Mouse (Mus musculus): ENCODE results near the gene Izumo2.
"Not testable (repeated sequence)": the region's sequence is repeated elsewhere in the genome, so short reads cannot be mapped to it uniquely, and the experiment has no call there.

Izumo2 gene

GRCm38 (mm10) chr7:44701921-44702320 is 6.6 kb upstream of the Izumo2 start:
- peak; percentile 44 to 49 for DNase-seq

GRCm38 (mm10) chr7:44702985-44703384 is 5.6 kb upstream of the Izumo2 start:
- no peak for DNase-seq

- peak; percentile 49 to 71 for DNase-seq
Measured at GRCm38 (mm10) chr7:44704363-44704762, 4.2 kb upstream of the Izumo2 start.

GRCm38 (mm10) chr7:44705086-44705485 is 3.5 kb upstream of the Izumo2 start:
- DNase-seq = no peak

GRCm38 (mm10) chr7:44706322-44706721 is 2.2 kb upstream of the Izumo2 start:
- DNase-seq = no peak

GRCm38 (mm10) chr7:44707169-44707675 is 1.3 kb upstream of the Izumo2 start:
- no peak for DNase-seq

- not testable (repeated sequence) for DNase-seq
Measured at GRCm38 (mm10) chr7:44708093-44708492, 449 bp upstream of the Izumo2 start.

GRCm38 (mm10) chr7:44709881-44710280 is 1.3 kb downstream of the Izumo2 start:
- no peak for DNase-seq

- no peak for DNase-seq
Measured at GRCm38 (mm10) chr7:44722058-44722457, 13.5 kb downstream of the Izumo2 start.

- DNase-seq = no peak
Measured at GRCm38 (mm10) chr7:44724316-44724715, 15.8 kb downstream of the Izumo2 start.

- no peak for DNase-seq
Measured at GRCm38 (mm10) chr7:44726343-44726742, 17.8 kb downstream of the Izumo2 start.

- no peak for DNase-seq
Measured at GRCm38 (mm10) chr7:44727151-44727550, 18.6 kb downstream of the Izumo2 start.

- no peak for DNase-seq
Measured at GRCm38 (mm10) chr7:44728082-44728975, 19.8 kb downstream of the Izumo2 start.

GRCm38 (mm10) chr7:44733723-44734122 is 25.2 kb downstream of the Izumo2 start:
- no peak for DNase-seq

GRCm38 (mm10) chr7:44741361-44741760 is 32.8 kb downstream of the Izumo2 start:
- no peak for DNase-seq

- DNase-seq = no peak
Measured at GRCm38 (mm10) chr7:44744270-44744669, 35.7 kb downstream of the Izumo2 start.

GRCm38 (mm10) chr7:44745076-44745475 is 36.5 kb downstream of the Izumo2 start:
- DNase-seq = peak; percentile 88 to 91

GRCm38 (mm10) chr7:44747115-44747514 is 38.6 kb downstream of the Izumo2 start:
- no peak for DNase-seq

GRCm38 (mm10) chr7:44748101-44749044 is 39.8 kb downstream of the Izumo2 start, which contains the start of gene Vrk3:
Vrk3 (plus strand) TSS chr7:44748413.
- DNase-seq = peak; percentile 95 to 99

- DNase-seq = not testable (repeated sequence)
Measured at GRCm38 (mm10) chr7:44750950-44751349, 42.4 kb downstream of the Izumo2 start, which contains the start of gene Zfp473. Zfp473 (minus strand) TSS chr7:44751050.

GRCm38 (mm10) chr7:44757164-44757563 is 48.6 kb downstream of the Izumo2 start:
- no peak for DNase-seq

- no peak for DNase-seq
Measured at GRCm38 (mm10) chr7:44760366-44760765, 51.8 kb downstream of the Izumo2 start.

- DNase-seq = no peak
Measured at GRCm38 (mm10) chr7:44768129-44768528, 59.6 kb downstream of the Izumo2 start.

Data from kidney, postnatal 25 days (tissue).